Mouse (Mus musculus) ovary, adult 10 weeks (tissue): ENCODE measurements around the gene Ptf1a. TPM values are rescaled to one million over a fixed set of nuclear protein-coding genes. Genes with fewer than 3 reads are reported as not detected.

Experiments used
- polyA plus RNA-seq: library from polyadenylated mRNA; stranded (reverse); fragments of 350-450 nt; fragmentation: Illumina TruSeq; extraction: RNeasy Lipid Tissue Mini Kit (QIAGEN cat#74804); gene quantifications from one replicate; pipeline ENCODE4 v1.2.3, GENCODE M21; 2014

Ptf1a gene
- not detected for polyA plus RNA-seq

GRCm38 (mm10) chr2:19444931-19445831, at the start of gene Ptf1a:
Gene Ptf1a (plus strand): TSS chr2:19445663.

Other genes starting within 250 kb of the Ptf1a start
- gene Armc3, start 246.4 kb upstream of the Ptf1a start, polyA plus RNA-seq = 2.6 TPM
- gene Msrb2, start 74.2 kb upstream of the Ptf1a start, polyA plus RNA-seq = 26.8 TPM
- gene 4921504E06Rik, start 108.3 kb downstream of the Ptf1a start, polyA plus RNA-seq = not detected
- 24.9 TPM for gene Otud1, start 212.1 kb downstream of the Ptf1a start, polyA plus RNA-seq